Mouse (Mus musculus): ENCODE results near the gene Popdc2. TPM values are rescaled to one million over a fixed set of nuclear protein-coding genes. Genes with fewer than 3 reads are reported as not detected.
A peak's percentile ranks its signal among the peaks of the same experiment; 100 is the strongest.
"Not testable (repeated sequence)": the region's sequence is repeated elsewhere in the genome, so short reads cannot be mapped to it uniquely, and the experiment has no call there.

Gene Popdc2
- 10 to 100 TPM; 60.2 to 61.4 TPM for total RNA-seq (2021)
- long read RNA-seq, experiment 1, transcript Popdc2-201 (4 exons, 2,169 nt): major isoform, 27 of 59 reads
- long read RNA-seq, experiment 1, partial matches to known transcripts: 29 of 59 reads
- long read RNA-seq, experiment 1, other reads (novel, unspliced or antisense): 2 of 59 reads
- long read RNA-seq, experiment 2, transcript Popdc2-201 (4 exons, 2,169 nt): major isoform, 27 of 72 reads
- long read RNA-seq, experiment 2, partial matches to known transcripts: 37 of 72 reads
- long read RNA-seq, experiment 2, other reads (novel, unspliced or antisense): 7 of 72 reads

DNA sequence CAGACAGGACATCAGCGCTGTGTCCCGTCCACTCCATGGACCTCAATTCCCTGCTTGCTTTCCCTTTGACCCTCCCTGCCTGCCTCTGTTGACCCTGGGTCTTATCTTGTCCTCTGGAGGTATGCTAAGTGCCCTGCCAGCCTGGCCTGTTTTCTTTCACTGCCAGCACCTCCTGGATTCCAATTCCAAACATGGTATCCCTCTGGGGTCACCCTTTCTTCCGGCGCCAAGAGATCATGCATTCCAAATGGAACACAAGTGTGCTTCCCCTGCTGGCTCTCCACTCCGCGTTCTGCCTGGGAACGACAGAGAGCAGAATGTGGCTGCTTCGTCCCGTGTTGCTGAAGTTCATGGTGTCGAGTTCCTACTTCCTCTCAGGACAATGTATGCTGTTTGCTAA, at the start of gene Popdc2:
Gene Popdc2, plus strand, starts transcription at position 277 of the 400 bp plus-strand sequence.
- intact Hi-C loops (cut with DNase I): no loop called here
- peak in 1 of 2 experiments; percentile 31 for DNase-seq

- DNase-seq: no peak
- intact Hi-C loops (cut with DNase I): no loop called here
Observed at GRCm38 (mm10) chr16:38318492-38318891, 43.5 kb upstream of the Popdc2 start.

DNA sequence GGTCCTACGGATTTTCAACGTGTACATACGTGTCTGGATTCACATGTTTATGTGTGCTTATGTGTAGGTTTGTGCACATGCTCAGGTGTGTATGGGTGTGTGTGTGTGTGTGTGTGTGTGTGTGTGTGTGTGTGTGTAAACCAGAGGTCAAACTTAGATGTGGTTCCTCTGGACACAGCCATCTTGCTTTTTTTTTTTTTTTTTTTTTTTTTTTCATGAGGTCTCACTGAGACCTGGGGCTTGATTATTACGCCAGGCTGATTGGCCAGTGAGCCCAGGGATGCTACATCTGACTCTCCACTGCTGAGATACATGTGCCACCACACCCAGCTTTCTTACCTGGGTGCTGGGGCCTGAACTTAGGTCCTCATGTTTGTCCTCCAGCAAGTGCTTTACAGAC, 42.9 kb upstream of the Popdc2 start:
- intact Hi-C loops (cut with DNase I): no loop called here
- DNase-seq: no peak

GRCm38 (mm10) chr16:38321452-38321935, 40.5 kb upstream of the Popdc2 start:
- no peak for DNase-seq
- intact Hi-C loops (cut with DNase I): no loop called here

DNA sequence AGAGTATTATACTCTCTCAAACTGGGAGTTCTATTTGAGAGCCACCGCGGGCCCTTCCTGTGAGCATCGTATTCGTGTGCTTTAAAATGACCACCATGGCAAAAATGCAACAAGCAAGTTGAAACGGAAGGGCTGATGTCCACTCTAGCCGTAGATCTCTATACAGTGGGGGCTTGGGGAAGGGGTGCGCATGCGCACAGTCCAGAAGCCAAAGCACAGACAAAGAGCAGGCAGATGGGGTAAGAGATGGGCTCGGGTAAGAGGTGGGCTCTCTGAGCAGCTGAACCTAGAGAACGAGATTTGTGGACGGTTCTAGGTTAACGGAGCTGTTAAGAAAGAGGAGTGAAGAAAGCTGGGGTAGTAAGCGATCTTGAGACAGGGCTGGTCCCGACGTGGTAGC, 37.7 kb upstream of the Popdc2 start:
- intact Hi-C loops (cut with DNase I): no loop called here
- DNase-seq: no peak

GRCm38 (mm10) chr16:38326778-38327397, 35.1 kb upstream of the Popdc2 start:
- no peak for DNase-seq
- intact Hi-C loops (cut with DNase I): no loop called here

DNA sequence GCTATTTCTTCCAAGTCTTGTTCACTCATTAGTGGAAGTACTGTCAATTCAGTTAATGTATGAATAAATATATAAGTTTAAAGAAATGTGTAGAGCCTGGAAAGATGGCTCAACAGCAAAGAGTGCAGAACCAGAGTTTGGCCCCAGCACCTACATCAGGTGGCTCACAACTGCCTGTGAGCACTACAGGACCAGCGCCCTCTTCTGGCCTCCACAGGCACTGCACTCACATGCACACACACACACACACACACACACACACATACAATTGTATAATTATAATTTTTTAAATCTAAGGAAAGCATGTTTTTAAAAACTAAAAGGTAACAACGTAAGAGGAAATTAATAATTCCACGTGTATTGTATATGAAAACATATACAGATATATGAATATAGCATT, 32.7 kb upstream of the Popdc2 start:
- no peak for DNase-seq
- intact Hi-C loops (cut with DNase I): no loop called here

DNA sequence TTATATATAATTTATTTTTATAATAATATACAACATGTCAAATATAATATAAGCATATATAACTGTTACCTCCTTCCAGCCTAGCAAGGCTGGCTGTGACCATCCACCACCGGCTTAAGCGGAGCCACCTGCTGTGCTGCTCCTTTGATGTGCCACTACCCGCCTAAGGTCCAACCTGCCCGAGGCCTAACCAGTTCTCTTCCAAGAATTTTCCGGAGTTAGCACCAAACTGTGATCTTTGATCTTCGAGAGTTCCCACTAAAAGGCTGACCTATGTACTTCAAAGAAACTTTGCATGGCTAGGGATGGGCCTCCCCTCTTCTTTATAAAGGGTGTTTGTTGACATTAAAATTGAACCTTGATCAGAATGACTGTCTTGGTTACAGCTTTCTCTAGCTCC, 27.6 kb upstream of the Popdc2 start:
- intact Hi-C loops (cut with DNase I): no loop called here
- DNase-seq: no peak

DNA sequence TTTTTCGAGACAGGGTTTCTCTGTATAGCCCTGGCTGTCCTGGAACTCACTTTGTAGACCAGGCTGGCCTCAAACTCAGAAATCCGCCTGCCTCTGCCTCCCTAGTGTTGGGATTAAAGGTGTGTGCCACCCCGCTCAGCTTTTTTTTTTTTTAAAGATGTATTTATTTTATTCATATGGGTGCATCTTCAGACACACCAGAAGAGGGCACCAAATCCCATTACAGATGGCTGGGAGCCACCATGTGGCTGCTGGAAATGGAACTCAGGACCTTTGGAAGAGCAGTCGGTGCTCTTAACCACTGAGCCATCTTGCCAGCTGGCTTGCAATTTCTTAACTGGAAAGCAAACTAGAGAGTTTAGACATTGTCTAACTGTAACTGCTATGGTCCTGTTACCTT, 23.9 kb upstream of the Popdc2 start:
- intact Hi-C loops (cut with DNase I); DNase-seq: not testable (repeated sequence)

DNA sequence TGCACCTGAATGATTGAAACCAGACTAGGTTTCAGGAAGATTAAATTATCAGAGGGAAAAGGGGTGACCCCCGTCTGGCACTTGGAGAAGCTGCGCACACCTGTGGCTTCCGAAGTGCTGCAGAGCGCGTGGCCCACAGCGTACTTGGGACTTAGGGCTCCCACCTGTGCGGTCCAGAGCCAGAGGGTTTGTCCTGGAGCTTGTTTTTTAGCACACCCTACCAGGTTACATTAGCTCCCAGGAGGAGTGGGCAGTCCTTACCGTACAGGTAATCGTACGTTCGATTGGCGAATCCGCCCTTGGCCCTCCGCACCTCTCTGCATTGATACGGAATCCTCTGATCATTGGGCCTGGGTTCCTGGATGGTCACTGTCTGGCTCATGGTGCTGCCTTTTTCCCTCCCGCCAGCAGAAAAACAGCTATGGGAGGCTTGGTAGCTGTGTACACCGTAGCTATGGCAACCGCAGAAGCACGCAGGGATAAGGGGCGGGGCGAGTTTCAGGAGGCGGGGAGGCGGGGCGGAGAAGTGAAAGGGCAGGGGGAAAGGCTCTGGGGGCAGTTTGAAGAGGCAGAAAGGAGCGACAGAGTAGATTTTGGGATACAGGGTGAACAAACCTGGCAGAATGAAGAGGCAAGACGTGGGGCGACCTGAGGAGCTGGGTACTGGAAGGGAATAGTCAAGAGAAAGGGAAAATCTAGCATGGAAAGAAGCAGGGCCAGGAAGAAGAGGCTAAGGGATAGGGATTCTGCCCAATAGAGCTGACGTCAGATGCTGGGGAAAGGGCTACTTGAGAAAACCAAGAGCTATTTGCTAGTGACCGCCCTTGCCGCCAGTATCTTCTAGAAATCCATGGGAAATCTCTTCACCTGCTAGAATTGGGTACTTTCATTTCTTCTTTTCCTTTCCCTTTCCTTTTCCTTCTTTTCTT, 20.3 kb upstream of the Popdc2 start, which contains the start of gene Maats1:
Gene Maats1, minus strand, starts transcription at position 748 of the 929 bp plus-strand sequence.
- intact Hi-C loops (cut with DNase I): no loop called here
- peak; percentile 57 to 73 for DNase-seq

DNA sequence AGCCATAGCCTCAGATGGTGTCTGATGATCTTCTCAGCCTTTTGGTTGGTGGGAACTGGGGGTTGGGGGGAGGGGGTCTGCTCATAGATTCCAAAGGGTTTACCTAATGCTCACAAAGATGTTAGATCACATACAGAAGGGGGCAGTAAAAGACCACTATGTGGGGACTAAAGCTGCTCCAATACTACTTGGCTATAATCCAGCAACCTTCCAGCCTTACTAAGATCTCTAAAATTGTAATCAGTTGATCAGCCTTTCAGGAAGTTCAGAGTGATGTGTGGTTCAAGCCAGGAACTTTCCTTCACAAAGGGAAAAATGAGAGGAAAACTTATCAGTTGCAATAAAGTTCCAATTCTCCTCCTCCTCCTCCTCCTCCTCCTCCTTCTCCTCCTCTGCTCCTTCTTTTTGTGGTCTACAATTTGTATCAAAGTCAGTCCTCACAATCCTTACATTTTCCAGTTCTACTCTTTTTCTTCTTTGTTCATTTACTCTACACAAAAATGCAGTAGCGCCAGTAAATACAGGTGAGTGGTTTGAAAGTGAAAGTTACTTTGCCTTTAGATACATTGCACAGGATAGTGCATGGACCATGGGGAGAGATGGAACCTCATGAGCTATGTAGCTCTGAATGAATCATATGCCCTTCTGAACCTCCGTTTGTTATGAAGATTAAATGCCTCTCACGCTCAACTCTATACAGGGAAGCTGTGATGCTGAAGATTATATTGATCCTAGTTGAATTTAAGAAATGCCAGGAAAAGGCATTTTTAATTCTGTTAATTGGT, 16.9 kb upstream of the Popdc2 start:
- DNase-seq: no peak
- intact Hi-C loops (cut with DNase I): loop anchor here (2.0 kb wide), 2 partner anchors 138 to 162 kb away; no protein-coding TSS in a partner anchor

GRCm38 (mm10) chr16:38346529-38347325, 15.3 kb upstream of the Popdc2 start, which contains the start of the genes Cox17 and Gm21987:
Cox17 (plus strand) TSS chr16:38346991.
Gm21987 (plus strand) TSS chr16:38347040.
- DNase-seq: peak; percentile 90 to 91
- intact Hi-C loops (cut with DNase I): no loop called here

GRCm38 (mm10) chr16:38347588-38347987, 14.4 kb upstream of the Popdc2 start:
- DNase-seq: no peak
- intact Hi-C loops (cut with DNase I): no loop called here

DNA sequence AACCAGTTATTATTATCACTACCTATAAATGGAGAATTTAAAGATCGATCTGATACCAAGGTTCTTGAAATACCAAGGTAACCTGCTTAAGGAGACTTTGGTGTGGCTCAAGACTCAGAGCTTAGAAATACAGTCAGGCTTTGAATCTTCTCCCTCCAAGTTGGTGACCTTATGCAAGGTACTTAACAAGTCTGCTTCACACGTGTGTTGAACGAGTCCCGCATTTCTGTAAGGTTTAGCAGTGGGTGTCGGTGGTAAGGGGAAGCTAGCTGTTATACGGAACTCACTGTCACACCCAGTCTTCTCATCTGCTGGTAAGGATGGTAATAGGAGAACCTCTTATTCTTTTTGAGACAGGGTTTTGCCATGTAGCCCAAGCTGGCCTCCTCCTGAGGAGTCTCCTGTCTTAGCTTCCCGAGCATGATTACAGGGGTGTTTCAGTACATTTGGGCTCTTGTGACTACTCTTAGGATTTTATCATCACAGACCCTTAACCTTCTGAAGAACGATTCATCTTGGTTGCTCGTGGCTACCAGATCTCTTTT, 13.7 kb upstream of the Popdc2 start:
- no peak for DNase-seq
- intact Hi-C loops (cut with DNase I): no loop called here

GRCm38 (mm10) chr16:38349881-38350280, 12.1 kb upstream of the Popdc2 start:
- intact Hi-C loops (cut with DNase I): no loop called here

DNA sequence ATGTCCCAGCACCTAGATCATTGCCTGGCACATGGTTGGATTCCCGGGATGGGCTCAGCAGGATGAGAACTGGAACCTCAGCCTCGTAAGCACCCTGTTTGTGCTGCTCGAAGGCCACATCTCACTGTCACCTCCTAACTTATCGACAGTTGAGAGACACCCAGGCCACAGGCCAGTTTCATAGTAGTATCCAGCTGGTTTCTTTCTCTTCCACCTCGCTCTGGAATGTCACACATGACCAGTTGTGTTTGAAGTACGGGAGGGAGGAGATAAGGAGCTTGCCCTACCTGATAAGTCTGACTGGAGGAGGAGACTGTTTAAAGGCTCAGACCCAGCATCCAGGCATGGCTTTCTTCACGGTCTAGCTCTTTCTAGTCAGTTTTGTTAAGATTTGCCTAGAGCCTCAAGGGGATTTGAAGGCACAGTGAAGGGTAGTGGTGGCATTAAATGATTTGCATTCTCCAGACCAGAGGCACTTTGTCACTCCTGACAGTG, 11.6 kb upstream of the Popdc2 start:
- DNase-seq: no peak
- intact Hi-C loops (cut with DNase I): no loop called here

More at GRCm38 (mm10) chr16:38349881-38350280, 12.1 kb upstream of the Popdc2 start:
- no peak for DNase-seq

DNA sequence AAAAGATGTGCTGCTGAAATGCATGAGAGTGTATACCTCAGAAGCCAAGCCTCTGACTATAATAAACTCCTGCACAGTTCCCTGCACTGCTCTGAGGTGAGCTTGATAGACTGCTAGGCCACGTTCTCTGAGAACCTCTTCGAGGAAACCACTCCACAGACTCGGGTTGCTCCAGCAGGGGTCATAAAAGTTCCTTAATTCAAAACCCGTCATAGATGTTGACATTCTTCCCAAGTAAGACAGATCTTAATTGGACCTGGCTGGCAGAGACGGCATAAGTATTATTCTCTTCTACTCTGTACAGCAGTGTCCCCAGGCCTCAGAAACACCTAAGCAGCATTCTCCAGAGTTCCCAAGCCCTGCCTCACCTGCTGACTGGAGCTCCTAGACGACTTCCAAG, 11.1 kb upstream of the Popdc2 start:
- DNase-seq: no peak
- intact Hi-C loops (cut with DNase I): no loop called here

- intact Hi-C loops (cut with DNase I): no loop called here
- no peak for DNase-seq
Observed at GRCm38 (mm10) chr16:38352031-38352430, 10.0 kb upstream of the Popdc2 start.

- intact Hi-C loops (cut with DNase I): no loop called here
- no peak for DNase-seq
Observed at GRCm38 (mm10) chr16:38352851-38353250, 9.2 kb upstream of the Popdc2 start.

All from gastrocnemius, postnatal 36 days (tissue).